Mouse (Mus musculus) thymus, adult 2 months (tissue): ENCODE measurements around the gene Bicra.

Source experiments
- CTCF ChIP-seq: fragments of 200-500 bp; IDR thresholded peaks from 2 replicates; pipeline ENCODE4 v1.5.1; 2012; ENCODE audit warnings: mild to moderate bottlenecking, control low read depth, low read length, moderate library complexity, borderline replicate concordance; ENCODE audit not compliant: control insufficient read depth, poor library complexity, insufficient read depth; ENCODE audit errors: extremely low read depth
- POLR2A ChIP-seq: fragments of 200-500 bp; IDR thresholded peaks from 2 replicates; pipeline ENCODE4 v1.6.1; 2012; ENCODE audit warnings: mild to moderate bottlenecking, low read length, control low read depth, moderate library complexity; ENCODE audit not compliant: control insufficient read depth, poor library complexity, insufficient read depth; ENCODE audit errors: extremely low read depth

DNA sequence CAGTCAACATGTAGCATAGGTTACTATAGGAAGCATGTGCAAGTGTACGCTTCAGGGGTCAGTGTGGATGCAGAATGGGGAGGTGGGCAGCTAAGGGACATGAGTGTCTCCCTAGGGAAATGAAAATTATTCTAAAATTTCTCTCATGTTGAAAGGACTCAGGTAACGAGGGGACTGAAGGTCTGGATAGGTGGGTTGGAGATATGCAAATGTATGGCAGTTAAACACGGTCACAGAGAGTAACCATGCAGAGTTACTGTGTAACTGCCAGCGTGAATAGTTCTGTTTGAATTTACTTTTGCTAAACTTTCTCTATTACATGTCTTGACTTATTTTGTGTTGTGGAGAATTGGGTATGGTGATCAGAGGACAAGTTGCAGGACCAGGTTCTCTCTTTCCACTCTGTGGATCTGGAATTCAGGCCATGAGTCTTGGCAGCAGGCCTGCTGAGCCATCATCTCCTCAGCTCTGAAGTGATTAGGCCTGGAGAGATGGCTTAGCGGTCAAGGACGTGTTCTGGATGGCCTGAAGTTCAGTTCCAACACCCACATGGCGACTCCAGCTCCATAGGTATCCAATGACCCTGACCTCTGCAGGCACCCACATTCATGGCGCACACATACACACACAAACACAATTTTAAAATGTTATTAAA lies 33.1 kb downstream of the Bicra start:
- no peak for TF ChIP-seq CTCF
- TF ChIP-seq POLR2A, result no peak
